Mouse (Mus musculus) embryonic facial prominence, embryonic 14.5 days (tissue): Measurements from ENCODE around the gene Rd3l. TPM values are rescaled to one million over a fixed set of nuclear protein-coding genes. Genes with fewer than 3 reads are reported as not detected.
A peak's percentile ranks its signal among the peaks of the same experiment; 100 is the strongest.

Source experiments
- ATAC-seq: fragments of 200-750 bp; cut with Nextera tagmentation; 2 replicates; pipeline ENCODE4 v1.8.0; 2017; ENCODE audit warnings: low read depth, moderate number of reproducible peaks, moderate TSS enrichment
- DNase-seq: peaks from one replicate; pipeline ENCODE4 v3.0.0-alpha.2; 2015; ENCODE audit warnings: low spot score
- H3K27ac ChIP-seq: fragments of 300-500 bp; sonication (generic); replicated peaks from 2 replicates; pipeline ENCODE4 v1.5.1; 2014; ENCODE audit warnings: low read depth, mild to moderate bottlenecking, low read length, moderate library complexity
- H3K27me3 ChIP-seq: fragments of 300-500 bp; sonication (generic); replicated peaks from 2 replicates; pipeline ENCODE4 v1.6.1; 2014; ENCODE audit warnings: low read length; ENCODE audit not compliant: control insufficient read depth, insufficient read depth
- H3K36me3 ChIP-seq: fragments of 300-500 bp; sonication (generic); 2 replicates; pipeline ENCODE4 v1.6.1; 2014; ENCODE audit warnings: low read length, mixed read lengths; ENCODE audit not compliant: control insufficient read depth, insufficient read depth
- H3K4me1 ChIP-seq: fragments of 300-500 bp; sonication (generic); 2 replicates; pipeline ENCODE4 v1.6.1; 2014; ENCODE audit warnings: antibody characterized with exemption, low read length; ENCODE audit not compliant: control insufficient read depth, insufficient read depth
- H3K4me2 ChIP-seq: fragments of 300-500 bp; sonication (generic); 2 replicates; pipeline ENCODE4 v1.6.1; 2014; ENCODE audit warnings: low read depth, mild to moderate bottlenecking, low read length, moderate library complexity, mixed read lengths
- H3K4me3 ChIP-seq: fragments of 300-500 bp; sonication (generic); 2 replicates; pipeline ENCODE4 v1.5.1; 2014; ENCODE audit warnings: low read depth, mild to moderate bottlenecking, low read length
- H3K9ac ChIP-seq: fragments of 300-500 bp; sonication (generic); 2 replicates; pipeline ENCODE4 v1.6.1; 2014; ENCODE audit warnings: low read depth, mild to moderate bottlenecking, low read length, moderate library complexity, mixed read lengths
- H3K9me3 ChIP-seq: fragments of 300-500 bp; sonication (generic); 2 replicates; pipeline ENCODE4 v1.6.1; 2016; ENCODE audit warnings: low read length; ENCODE audit not compliant: control insufficient read depth
- WGBS: fragments of 180-500 bp; shearing (Covaris S2); extraction: QIAGEN DNeasy Blood & Tissue Kit; methylation state at CpG from one replicate; pipeline ENCODE4 v1.1.7; 2014; 5-methylcytosine and 5-hydroxymethylcytosine counted together
- polyA plus RNA-seq: library from polyadenylated mRNA; unstranded; fragments of >200 nt; fragmentation: Nextera tagmentation; extraction: Ambion mirVana; gene quantifications from 2 replicates; pipeline ENCODE4 v1.2.1, GENCODE M21; 2014

The Rd3l gene
- polyA plus RNA-seq, 1 experiment from 2014 or later: not detected

DNA sequence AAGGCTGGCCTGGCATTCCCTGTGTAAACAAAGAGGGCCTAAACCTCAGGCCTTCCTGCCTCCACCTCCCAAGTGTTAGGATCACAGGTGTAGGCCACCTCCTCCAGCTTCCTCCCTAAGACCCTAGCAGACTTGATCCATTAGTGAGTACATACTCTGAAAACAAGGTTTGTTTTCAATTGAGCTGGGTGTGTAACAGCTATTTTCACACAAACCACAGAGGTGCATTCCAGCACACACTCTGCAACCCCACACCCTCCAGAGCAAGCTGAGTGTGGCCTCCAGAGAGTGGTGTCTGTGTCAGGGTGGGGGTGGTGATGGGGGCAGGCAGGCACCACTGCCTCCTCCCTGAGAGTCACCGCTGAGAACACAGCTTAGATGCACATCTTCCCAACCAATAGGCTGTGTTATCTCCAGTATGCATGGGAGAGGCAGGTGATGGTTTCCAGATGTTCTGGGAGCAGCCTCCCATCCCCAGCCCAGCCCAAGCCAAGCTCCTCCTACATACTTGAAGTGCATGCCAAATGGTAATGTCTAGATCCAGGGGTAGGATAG is 42.4 kb downstream of the Rd3l start:
- DNase-seq (peak; percentile 88), ATAC-seq (peak; percentile 72)
- Histone ChIP-seq H3K27ac (peak overlapping the region; percentile 87), H3K27me3 (no peaks in the 10 kb centered on the region), H3K4me3 (no peak overlapping the region), H3K9me3 (no peaks in the 10 kb centered on the region), H3K36me3 (no peaks in the 10 kb centered on the region), H3K9ac (peak overlapping the region; percentile 30; the same call in 1 of the 2 replicates), H3K4me1 (peaks cover 41% of the 10 kb centered on the region), H3K4me2 (no peak overlapping the region)
- WGBS: 29% methylated on average over 1 of the region's 1 CpGs

DNA sequence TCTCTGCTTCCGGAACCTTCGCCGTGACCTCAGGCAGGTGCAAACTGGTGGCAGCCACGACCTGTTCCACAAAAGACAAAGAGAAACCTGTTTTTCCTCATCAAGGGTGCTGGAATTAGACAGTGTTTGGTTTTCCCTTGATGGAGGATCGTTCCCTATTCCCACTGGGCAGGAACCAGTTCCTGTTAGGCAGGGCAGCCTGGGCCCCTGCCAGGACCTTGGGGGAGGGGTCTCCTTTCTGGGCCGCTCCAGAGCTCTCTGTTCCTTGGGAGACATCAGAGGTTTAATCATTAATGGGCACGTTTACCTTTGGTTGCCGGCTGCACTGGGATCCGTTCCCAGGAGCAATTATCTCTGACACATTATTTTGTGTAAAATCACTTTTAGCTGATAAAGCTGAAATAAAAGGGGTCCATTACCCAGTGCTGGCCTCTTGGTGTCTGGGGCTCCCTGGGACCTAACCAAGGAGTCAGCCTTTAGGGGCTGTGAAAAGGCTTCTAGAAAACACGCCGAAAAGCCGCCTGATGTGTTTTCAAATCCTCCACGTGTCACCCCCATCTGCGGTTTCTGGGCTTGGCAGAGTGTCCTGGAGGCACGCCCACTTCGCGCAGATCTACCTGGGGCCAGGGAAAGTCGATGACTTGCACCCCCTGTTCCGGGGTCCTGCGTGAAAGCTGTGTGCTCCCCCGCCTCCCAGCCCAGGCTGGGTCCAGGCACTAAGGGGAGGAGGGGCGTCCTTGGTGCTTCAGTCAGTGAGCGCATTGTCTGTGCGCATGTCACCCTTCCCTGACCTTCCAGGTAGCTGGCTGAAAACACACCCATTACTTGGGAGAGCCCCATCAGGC is 44.2 kb downstream of the Rd3l start:
- Histone ChIP-seq H3K4me1 (peaks cover 46% of the 10 kb centered on the region), H3K27me3 (no peaks in the 10 kb centered on the region), H3K4me3 (no peak overlapping the region), H3K9ac (0 out of 2 replicates have a peak overlapping the region, but pooled peaks have one; percentile 30), H3K27ac (peak overlapping the region; percentile 87), H3K9me3 (no peaks in the 10 kb centered on the region), H3K36me3 (no peaks in the 10 kb centered on the region), H3K4me2 (peak overlapping the region; percentile 26; the same call in 1 of the 2 replicates)
- DNase-seq (peak; percentile 86), ATAC-seq (peak; percentile 69)
- 26% methylated on average over 18 of the region's 24 CpGs for WGBS

DNA sequence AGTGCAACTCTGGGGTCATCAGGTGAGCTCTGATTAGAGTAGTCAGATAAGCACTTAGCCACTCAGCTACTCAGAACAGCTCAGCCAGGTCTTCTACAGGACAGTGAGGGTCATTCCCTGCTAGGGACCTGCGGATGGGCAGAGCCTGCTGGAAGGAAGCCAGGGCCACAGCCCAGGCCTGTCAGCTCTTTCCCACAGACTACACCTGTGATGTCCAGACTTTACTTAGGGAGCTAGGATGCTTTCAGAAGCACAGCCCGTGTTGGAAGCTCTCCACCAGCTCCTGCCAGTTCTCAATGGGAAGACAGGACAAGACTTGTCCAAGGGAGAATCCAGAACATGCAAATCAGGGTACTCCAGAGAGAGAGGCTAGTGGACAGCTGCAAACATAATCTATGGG is 47.1 kb downstream of the Rd3l start:
- Histone ChIP-seq H3K27ac (no peak overlapping the region), H3K27me3 (no peaks in the 10 kb centered on the region), H3K4me2 (no peak overlapping the region), H3K9me3 (no peaks in the 10 kb centered on the region), H3K9ac (no peak overlapping the region), H3K4me3 (no peak overlapping the region), H3K36me3 (no peaks in the 10 kb centered on the region), H3K4me1 (peaks cover 39% of the 10 kb centered on the region)
- WGBS: 66% methylated on average over 2 of the region's 2 CpGs
- DNase-seq: no peak
- ATAC-seq: no peak

DNA sequence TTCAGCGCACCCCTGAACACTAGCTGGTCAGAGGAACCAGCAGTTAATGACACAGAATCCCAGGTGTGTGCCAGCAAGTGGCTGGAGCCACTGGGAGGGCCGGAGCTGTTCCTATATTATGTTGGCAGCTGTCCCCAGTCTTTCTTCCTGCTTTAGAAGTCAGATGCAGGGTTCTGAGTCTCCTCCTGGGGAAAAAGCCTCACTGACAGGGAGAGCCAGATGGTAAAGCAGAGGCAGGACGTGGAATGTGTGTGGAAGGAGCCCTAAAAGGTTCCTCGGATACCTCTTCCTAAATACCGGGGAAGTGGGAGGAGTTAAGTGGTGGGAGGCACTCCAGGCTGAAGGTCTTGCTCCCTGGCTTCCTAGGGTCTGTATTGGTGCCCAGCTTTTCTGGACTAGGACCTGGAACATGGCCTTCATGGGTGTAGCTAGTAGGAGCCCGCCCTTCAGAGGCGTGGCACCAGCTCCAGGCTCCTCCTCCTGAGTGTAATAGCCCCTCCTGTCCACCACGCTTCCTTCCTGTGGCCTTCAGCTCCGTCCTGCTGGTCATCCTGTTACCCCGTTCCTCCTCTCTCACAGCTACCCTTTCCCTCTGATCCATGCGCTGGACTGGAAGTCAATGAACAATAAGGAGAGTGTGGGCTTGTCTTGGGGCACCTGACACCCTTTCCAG is 47.9 kb downstream of the Rd3l start:
- Histone ChIP-seq H3K4me3 (no peak overlapping the region), H3K27ac (no peak overlapping the region; the same call in 1 of the 2 replicates), H3K9ac (no peak overlapping the region), H3K36me3 (no peaks in the 10 kb centered on the region), H3K4me1 (peaks cover 31% of the 10 kb centered on the region), H3K27me3 (no peaks in the 10 kb centered on the region), H3K4me2 (no peak overlapping the region), H3K9me3 (no peaks in the 10 kb centered on the region)
- no peak for ATAC-seq
- DNase-seq: no peak
- WGBS: 52% methylated on average over 10 of the region's 11 CpGs

DNA sequence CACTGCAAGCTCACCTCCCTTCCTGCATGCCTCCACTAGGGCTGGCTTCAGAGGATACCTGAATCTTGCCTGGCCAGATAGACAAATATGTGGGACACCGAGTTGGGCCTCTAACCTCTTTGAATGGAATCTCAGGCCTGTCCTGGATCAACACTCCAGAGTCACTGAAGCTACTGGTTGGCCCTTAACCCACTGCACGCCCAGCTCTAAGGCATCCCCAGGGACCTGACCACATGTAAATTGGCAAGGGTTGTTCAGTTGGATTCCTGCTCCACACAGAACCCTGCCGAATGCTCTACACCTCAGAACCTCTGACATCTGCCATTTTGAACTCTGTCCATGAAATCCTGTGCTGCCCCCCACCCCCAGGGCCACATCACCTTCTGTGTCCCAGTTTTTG is 48.6 kb downstream of the Rd3l start:
- H3K4me2 ChIP-seq: no peak overlapping the region
- no peak for DNase-seq
- no peak for ATAC-seq
- peaks cover 25% of the 10 kb centered on the region for H3K4me1 ChIP-seq
- no peaks in the 10 kb centered on the region for H3K9me3 ChIP-seq
- no peak overlapping the region for H3K9ac ChIP-seq
- no peaks in the 10 kb centered on the region for H3K27me3 ChIP-seq
- H3K4me3 ChIP-seq: no peak overlapping the region
- no peaks in the 10 kb centered on the region for H3K36me3 ChIP-seq
- no peak overlapping the region for H3K27ac ChIP-seq
- WGBS: 59% methylated on average over 3 of the region's 3 CpGs

DNA sequence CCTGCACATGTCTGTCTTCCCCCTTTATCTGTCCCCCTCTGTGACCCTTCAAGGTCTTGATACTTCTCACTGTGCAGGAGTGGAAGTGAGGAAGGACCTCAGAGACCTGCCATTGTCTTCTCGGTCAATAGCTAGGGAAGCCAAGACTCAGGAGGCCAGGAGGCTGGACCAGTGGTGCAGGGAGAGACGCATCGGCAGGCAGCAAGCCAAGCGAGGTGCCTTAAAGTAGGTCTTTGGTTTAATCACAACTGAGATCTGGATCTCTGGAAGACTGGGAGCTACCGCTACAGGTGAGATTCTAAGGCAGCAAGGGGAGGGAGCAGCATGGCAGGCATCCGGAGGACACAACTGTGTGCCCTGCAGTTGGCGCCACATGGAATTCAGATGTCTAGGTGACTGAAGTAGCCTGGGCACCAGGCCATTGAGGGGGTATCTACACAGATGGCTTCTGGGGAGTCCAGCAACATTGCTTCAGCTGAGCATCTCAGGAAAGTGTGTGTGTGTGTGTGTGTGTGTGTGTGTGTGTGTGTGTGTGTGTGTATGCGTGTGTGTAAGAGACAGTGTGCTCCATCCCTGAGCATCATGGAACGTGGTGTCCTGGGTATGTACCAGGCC is 49.6 kb downstream of the Rd3l start:
- H3K4me2 ChIP-seq: no peak overlapping the region
- H3K36me3 ChIP-seq: no peaks in the 10 kb centered on the region
- no peaks in the 10 kb centered on the region for H3K9me3 ChIP-seq
- 83% methylated on average over 8 of the region's 9 CpGs for WGBS
- no peak overlapping the region for H3K27ac ChIP-seq
- no peaks in the 10 kb centered on the region for H3K27me3 ChIP-seq
- H3K4me1 ChIP-seq: peaks cover 23% of the 10 kb centered on the region
- ATAC-seq (no peak), DNase-seq (no peak)
- no peak overlapping the region for H3K4me3 ChIP-seq
- no peak overlapping the region for H3K9ac ChIP-seq

Other genes with a start within 250 kb of the Rd3l start
- gene Klc1, start 222.5 kb downstream of the Rd3l start, polyA plus RNA-seq: 128 and 137 TPM in 2 replicates
- 8.5 and 11.7 TPM in 2 replicates for gene Xrcc3, start 167.4 kb downstream of the Rd3l start, polyA plus RNA-seq
- gene Zfyve21, start 167.1 kb downstream of the Rd3l start, polyA plus RNA-seq: 119 and 122 TPM in 2 replicates
- 15.3 and 17.2 TPM in 2 replicates for gene Ppp1r13b, start 73.2 kb downstream of the Rd3l start, polyA plus RNA-seq
- gene Atp5mpl, start 14.3 kb downstream of the Rd3l start, polyA plus RNA-seq: 670 and 799 TPM in 2 replicates
- 0.21 and 0.34 TPM in 2 replicates for gene Tdrd9, start 9.8 kb downstream of the Rd3l start, polyA plus RNA-seq
- gene Aspg, start 125.4 kb upstream of the Rd3l start, polyA plus RNA-seq: 1.4 and 2.6 TPM in 2 replicates
- gene Kif26a, start 164.9 kb upstream of the Rd3l start, polyA plus RNA-seq: 4.0 TPM in 2 replicates